Mouse (Mus musculus): ENCODE measurements around the gene Synm.

The Synm gene

DNA sequence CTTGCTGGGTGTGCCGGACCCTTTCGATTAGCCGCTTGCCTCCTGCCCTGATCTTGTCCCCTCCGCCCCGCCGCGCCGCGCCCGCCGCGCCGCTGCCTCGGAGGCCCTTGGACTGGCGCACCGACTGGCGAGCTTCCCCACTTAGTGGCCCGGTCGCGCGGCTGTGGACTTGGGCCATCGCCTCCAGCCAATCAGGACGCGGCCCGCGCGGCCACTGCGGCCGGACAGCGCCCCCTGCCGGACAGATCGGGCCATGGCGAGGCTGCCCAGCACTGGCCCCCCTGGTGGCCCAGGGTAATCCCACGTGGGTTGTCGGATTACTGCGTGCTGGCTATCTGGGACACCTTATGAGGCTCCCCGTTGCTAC, at the start of gene Synm:
Gene Synm (minus strand): TSS at position 114 of the 367 bp plus-strand sequence.
- peak; percentile 90 for DNase-seq (ENCODE audit: low read depth, low spot score)

- DNase-seq (ENCODE audit: low read depth, low spot score), result no peak
Observed at GRCm38 (mm10) chr7:67803857-67804215, 44.3 kb upstream of the Synm start.

GRCm38 (mm10) chr7:67803015-67803856, 43.7 kb upstream of the Synm start:
- peak; percentile 67 for DNase-seq (ENCODE audit: low read depth, low spot score)

DNA sequence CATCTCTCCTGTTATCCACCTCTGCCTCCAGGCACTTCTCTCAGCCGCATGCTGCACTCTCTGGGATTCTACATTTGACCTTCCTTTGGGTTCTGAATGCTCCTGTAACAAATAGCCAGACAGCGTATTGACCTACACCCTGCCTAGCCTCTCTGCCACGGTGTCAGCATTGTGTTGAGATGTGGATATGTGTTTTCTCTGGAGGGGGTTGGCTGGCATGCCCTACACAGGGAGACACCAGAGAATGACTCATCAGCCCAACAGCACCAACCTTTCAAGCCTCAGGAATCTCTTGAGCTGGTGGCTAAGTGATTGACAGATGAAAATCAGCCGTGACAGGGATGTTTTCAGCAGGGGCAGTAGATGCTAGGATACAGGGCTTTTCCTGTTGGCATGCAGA, 41.5 kb upstream of the Synm start:
- no peak for DNase-seq (ENCODE audit: low read depth, low spot score)

DNA sequence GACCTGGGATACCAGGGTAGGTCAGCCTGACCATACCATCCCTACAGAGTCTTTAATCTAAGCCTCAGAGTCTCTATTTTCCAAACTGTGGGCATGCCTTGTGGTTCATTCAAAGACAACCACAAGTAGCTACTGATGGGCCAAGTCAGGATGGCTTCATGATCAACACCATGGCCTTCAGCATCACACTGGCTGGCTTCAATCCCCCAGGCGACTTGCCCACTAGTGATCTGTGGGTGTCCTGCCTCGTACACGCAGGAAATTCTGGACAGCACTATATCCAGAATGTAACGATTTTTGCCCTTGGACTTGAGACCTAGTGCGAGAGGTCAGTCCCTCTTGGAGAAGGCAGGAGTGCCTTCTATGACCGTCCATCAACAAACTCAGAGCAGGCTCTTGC, 41.0 kb upstream of the Synm start:
- DNase-seq (ENCODE audit: low read depth, low spot score), result no peak

DNA sequence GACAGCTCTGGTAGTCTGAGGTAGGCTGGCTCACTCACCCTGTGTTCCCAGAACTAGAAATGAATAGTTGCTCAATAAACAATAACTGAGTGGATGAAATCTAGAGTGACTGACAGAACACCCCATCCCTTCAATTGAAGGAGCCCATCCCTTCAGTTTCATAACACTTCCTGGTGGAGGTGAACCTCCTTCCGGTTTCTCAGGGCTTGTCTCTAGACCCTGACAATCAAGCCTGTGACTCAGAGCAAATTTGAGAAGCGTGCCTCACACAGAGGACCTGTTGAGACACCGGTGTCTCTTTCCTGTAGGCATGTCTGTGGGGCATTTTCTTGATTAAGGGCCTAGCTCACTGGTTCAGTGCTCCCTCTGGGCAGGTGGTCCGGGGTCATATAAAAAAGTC, 38.9 kb upstream of the Synm start:
- no peak for DNase-seq (ENCODE audit: low read depth, low spot score)

DNA sequence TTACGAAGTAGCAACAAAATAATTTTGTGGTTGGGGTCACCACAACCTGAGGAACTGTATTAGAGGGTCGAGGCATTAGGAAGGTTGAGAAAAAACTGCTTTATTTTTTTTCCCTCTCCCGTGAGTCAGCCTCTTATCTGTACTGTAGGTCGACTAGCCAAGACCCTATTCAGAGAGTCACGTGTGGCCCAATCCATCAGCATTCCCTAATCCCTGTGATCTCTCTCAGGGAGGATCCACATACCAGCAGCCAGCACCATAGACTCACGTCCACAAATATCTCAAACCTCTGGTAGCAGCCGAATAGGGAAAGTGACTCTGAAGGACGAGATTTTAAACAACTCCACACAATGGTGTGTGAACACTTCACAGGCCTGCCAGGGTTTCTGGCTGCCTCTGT, 37.5 kb upstream of the Synm start:
- no peak for DNase-seq (ENCODE audit: low read depth, low spot score)

GRCm38 (mm10) chr7:67793449-67793848, 33.9 kb upstream of the Synm start:
- no peak for DNase-seq (ENCODE audit: low read depth, low spot score)

DNA sequence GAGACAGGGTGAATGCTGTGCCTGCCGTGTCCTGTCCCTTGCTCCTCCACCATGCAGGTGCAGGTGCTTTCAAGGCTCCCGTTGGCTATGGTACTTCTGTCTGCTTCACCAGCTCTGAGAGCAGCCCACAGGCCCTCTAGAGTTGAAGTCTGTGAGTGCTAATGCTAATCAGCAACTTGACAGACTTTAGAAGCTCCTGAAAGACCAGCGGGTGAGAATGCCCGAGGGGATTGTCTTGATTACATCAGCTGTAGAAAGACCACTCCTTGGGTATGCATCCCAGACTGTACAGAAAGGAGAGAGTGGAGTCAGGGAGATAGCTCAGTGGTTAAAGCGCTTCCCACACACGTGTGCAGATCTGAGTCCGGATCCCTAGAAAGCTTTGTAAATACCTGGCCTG, 31.7 kb upstream of the Synm start:
- no peak for DNase-seq (ENCODE audit: low read depth, low spot score)

DNA sequence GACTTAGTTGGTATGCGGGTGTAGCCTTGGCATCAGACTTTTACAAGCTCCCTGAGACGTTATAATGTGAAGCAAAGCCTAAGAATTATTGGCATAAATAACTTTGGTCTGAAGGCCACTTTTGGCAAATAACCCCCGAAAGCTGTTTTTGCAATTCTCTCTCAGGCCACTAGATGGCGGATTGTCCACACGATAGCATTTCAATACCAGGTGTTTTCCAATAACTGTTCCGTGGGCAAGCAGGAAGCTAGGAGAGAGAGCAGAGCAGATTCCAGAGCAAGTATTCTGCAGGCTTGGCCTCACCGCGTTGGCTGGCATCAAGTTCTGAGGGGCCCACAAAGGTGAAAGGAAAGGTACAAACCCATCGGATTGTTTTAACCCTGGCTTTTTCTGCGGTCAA, 29.2 kb upstream of the Synm start:
- DNase-seq (ENCODE audit: low read depth, low spot score), result peak; percentile 84

DNA sequence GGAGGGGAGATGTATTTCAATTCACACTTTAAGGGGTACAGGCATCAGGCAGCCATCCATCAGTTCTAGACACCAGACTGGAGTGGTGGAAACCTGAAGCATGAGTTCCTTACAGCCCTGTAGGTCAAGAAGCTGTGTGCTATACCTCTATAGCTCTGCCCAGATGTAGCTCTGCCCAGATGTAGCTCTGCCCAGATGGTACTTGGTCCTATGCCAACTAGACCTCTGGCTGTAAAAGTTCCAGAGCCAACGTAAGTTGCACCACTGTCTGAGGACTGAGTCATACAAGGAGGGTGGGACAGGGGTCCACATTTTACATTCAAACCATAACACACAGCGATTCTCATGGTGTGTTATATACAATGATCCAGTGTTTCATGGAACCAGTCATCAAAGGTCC, 28.3 kb upstream of the Synm start:
- no peak for DNase-seq (ENCODE audit: low read depth, low spot score)

DNA sequence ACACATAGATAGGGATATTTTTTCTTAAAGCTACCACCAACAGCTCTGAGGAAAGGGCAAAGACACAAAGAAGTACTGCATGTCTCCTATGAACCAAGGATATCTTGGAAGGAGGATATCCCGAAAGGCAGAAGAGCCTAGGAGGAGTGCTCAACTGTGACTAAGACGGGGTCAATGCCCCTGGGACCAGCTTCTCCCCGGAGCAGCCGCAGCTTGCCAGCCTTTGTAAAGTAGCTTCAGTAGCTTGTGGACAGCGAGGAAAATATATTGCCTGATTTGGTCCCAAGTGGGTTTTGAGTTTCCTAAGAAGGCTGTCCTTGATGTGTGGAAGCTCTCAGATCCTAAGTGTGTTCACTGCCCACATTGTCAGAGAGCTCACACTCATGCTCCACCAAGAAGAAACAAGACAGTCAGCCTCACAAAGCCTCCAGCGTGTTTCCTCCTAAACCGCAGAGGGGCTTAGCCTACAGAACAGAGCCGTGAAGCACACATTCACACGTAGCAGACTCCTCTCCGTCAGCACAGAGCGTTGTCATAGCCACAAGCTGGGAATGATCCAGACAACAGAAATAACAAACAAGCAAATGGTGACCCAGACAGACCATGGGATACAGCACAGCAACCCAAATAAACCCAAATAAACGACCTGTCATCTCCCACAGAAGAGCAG, 17.2 kb upstream of the Synm start:
- DNase-seq (ENCODE audit: low read depth, low spot score), result peak; percentile 42

DNA sequence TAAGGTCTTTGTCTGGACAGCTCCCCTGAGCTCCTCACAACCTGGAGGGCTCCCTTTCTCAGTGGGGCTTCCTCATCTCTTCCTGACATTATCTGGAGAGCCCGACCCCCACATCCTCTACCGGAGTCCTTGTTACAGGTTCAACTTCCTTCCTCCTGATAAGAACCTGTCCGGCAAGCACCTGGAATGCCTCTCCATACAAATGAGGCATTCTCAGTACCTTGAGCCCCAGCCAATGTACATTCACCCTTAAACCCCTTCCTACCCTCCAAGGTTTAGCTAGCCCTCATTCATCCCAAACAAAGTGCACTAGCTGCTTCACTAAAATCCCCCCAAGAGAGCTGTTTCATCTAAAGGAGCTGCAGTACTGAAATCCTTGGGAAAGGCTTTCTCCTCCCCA, 16.1 kb upstream of the Synm start:
- DNase-seq (ENCODE audit: low read depth, low spot score), result no peak

DNA sequence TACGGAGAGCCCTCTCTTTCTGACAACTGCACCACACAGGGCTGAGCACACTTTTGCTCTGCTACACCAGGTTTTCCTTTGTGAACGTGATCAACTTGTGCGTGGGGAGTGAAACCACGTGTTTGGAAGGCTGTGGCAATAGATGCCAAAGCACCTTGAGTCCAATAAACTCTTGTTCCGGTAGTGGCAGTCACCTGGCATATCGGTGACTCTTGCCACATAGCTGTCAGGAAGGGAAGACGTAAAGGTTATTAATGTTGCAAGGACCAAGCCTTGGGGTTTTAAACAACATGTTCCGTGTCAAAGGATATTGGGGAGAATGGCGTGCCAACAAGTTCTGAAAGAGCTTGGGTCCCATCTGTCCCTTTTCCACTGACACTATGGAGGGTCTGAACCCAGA, 12.7 kb upstream of the Synm start:
- DNase-seq (ENCODE audit: low read depth, low spot score), result no peak

GRCm38 (mm10) chr7:67769487-67769886, 9.9 kb upstream of the Synm start:
- DNase-seq (ENCODE audit: low read depth, low spot score), result no peak

DNA sequence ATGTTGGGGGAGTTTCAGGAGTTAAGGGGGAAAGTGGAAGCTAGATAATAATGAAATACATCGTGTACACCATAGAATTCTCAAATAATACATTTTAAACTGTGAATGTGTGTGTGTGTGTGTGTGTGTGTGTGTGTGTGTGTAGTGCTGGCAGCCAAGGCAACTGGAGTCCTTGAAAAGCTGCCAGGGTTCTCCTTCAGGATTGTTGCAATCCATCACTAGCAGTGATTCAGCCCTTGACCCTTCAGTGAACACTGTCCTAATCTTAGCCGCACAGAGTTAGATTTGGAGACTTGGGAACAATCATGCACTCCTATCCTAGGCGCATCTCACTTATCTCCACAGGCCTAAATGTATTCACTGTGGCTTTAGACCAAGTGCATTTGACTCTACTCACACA, 8.6 kb upstream of the Synm start:
- DNase-seq (ENCODE audit: low read depth, low spot score), result no peak

DNA sequence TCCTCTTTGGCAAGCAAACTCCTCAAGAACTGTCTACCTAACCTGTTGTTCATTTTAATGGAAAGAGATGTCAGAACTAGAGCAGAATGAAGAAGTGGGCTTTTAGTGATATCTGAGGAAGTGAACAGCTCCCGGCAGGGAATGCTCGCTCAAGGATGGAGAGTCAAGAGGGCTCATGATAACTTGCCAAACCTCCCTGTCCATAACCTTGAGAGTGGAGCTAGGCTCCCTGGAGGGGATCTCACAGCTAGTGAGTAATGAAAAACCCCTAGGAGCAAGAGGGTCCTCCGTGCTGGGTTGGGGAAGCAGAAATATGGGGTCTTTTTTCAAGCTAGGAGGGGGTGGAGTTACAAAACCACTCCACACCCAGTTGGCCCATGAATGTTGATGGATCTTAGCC, 4.1 kb upstream of the Synm start:
- no peak for DNase-seq (ENCODE audit: low read depth, low spot score)

DNA sequence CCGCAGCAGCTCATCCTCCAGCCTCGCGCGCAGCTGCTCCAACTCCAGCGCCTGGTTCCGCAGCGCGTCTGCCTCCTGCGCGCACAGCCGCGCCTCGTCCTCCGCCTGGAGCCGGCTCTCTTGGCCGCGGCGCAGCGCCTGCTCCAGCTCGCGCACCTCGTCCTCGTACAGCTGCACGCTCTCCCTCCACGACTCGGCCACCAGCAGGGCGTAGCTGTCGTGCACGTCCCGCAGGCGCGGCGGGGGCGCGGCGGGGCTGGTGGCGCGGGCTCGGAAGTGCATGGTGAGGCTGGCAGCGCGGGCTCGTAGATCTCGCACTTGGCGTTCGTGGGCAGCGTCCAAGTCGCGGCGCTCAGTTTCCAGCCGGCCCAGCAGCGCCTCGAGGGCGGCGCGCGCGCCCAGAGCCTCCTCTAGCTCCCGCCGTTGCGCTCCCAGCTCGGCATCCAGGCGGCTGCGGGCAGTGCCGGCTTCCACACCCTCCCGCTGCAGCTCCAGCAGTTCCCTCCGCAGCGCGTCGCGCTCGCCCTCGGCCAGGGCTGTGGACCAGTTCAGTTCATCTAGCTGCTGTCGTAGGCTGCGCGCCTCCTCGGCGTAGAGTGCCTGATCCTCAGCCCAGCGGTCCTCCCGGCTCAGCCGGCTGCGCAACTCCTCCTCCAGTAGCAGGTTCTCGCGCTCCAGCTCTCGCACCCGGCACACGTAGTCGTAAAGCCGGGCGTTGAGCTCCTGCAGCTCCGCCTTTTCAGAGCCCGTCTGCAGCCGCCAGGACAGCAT, 499 bp downstream of the Synm start:
- DNase-seq (ENCODE audit: low read depth, low spot score), result peak; percentile 81

DNA sequence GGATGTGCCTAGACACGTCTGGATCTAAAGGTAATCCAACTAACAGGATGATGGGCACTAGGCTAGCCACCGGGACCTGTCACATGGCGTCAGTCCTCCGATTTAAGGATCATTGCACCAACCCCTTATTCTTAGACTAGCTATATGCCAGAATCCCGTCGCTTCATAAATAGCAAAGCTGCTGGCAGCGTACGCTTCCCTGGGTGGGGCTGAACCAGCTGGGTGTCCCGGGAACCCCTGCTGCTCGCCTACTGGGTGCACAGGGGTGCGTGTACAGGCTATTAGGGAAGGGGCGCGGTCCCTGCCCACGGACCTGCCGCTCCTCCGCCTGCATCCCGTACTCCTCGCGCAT, 1.1 kb downstream of the Synm start:
- no peak for DNase-seq (ENCODE audit: low read depth, low spot score)

- DNase-seq (ENCODE audit: low read depth, low spot score), result no peak
Observed at GRCm38 (mm10) chr7:67756636-67757035, 2.9 kb downstream of the Synm start.

DNA sequence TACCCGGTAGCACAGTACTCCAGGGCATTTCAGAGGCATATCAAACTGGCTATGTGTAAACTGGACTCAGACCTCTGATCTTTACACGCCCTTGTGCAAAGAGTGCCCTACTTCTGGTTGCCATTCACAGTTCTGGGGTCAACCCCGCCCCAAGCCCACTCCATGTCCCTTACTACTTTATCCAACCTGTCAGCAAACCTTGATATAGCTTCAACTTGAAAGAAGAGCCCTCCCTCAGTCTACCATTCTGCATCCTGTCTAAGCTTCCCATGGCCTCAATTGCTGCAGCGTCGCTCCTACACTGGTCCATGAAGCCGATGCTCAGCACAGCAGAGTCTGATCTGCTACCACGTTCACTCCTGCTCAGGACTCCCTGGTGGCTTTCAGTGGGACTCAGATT, 4.2 kb downstream of the Synm start:
- DNase-seq (ENCODE audit: low read depth, low spot score), result no peak

GRCm38 (mm10) chr7:67754606-67755005, 4.9 kb downstream of the Synm start:
- no peak for DNase-seq (ENCODE audit: low read depth, low spot score)

Measured in brain, adult 2 months (tissue).